Mouse (Mus musculus): ENCODE measurements around the gene Fads3.

Fads3 gene

GRCm38 (mm10) chr19:10054361-10055075, 13.1 kb downstream of the Fads3 start:
- DNase-seq: no peak

- no peak for DNase-seq
Measured at GRCm38 (mm10) chr19:10055261-10055660, 13.9 kb downstream of the Fads3 start.

GRCm38 (mm10) chr19:10055783-10056660, 14.7 kb downstream of the Fads3 start:
- no peak for DNase-seq

- no peak for DNase-seq
Measured at GRCm38 (mm10) chr19:10056686-10057085, 15.3 kb downstream of the Fads3 start.

- no peak for DNase-seq
Measured at GRCm38 (mm10) chr19:10057486-10058351, 16.4 kb downstream of the Fads3 start.

GRCm38 (mm10) chr19:10058352-10058825, 17.0 kb downstream of the Fads3 start:
- no peak for DNase-seq

GRCm38 (mm10) chr19:10058876-10059427, 17.6 kb downstream of the Fads3 start:
- DNase-seq: no peak

GRCm38 (mm10) chr19:10059911-10060567, 18.7 kb downstream of the Fads3 start:
- DNase-seq: peak; percentile 48 to 52

- DNase-seq: no peak
Measured at GRCm38 (mm10) chr19:10060783-10061590, 19.6 kb downstream of the Fads3 start.

GRCm38 (mm10) chr19:10061624-10062023, 20.3 kb downstream of the Fads3 start:
- no peak for DNase-seq

- DNase-seq: no peak
Measured at GRCm38 (mm10) chr19:10062292-10062691, 20.9 kb downstream of the Fads3 start.

- no peak for DNase-seq
Measured at GRCm38 (mm10) chr19:10062862-10063261, 21.5 kb downstream of the Fads3 start.

GRCm38 (mm10) chr19:10064173-10065012, 23.0 kb downstream of the Fads3 start:
- DNase-seq: no peak

- DNase-seq: no peak
Measured at GRCm38 (mm10) chr19:10065465-10066188, 24.3 kb downstream of the Fads3 start.

GRCm38 (mm10) chr19:10066189-10066500, 24.8 kb downstream of the Fads3 start:
- DNase-seq: no peak

GRCm38 (mm10) chr19:10066502-10066901, 25.1 kb downstream of the Fads3 start:
- no peak for DNase-seq

GRCm38 (mm10) chr19:10067701-10068100, 26.3 kb downstream of the Fads3 start:
- DNase-seq: no peak

GRCm38 (mm10) chr19:10070186-10070980, 29.0 kb downstream of the Fads3 start:
- no peak for DNase-seq

- DNase-seq: no peak
Measured at GRCm38 (mm10) chr19:10071166-10071565, 29.8 kb downstream of the Fads3 start.
